Mouse (Mus musculus) ES-Bruce4 (cell line): ENCODE results near the gene Car5b. TPM values are rescaled to one million over a fixed set of nuclear protein-coding genes. Genes with fewer than 3 reads are reported as not detected.

Experiments used
- H3K27ac ChIP-seq: 2 replicates; pipeline ENCODE4 v1.5.1; 2012; ENCODE audit warnings: low read length, inconsistent platforms; ENCODE audit not compliant: insufficient read depth
- H3K27me3 ChIP-seq: 2 replicates; pipeline ENCODE4 v1.6.1; 2012; ENCODE audit warnings: mild to moderate bottlenecking, low read length, inconsistent platforms; ENCODE audit not compliant: control insufficient read depth, poor library complexity, insufficient read depth, severe bottlenecking
- H3K36me3 ChIP-seq: 2 replicates; pipeline ENCODE4 v1.6.1; 2012; ENCODE audit warnings: inconsistent platforms, mild to moderate bottlenecking, low read length, moderate library complexity; ENCODE audit not compliant: control insufficient read depth, poor library complexity, insufficient read depth, severe bottlenecking
- H3K4me1 ChIP-seq: one replicate; pipeline ENCODE4 v1.8.1; 2011; ENCODE audit warnings: low read length; ENCODE audit not compliant: control insufficient read depth, insufficient read depth
- H3K4me3 ChIP-seq: 2 replicates; pipeline ENCODE4 v1.5.1; 2011; ENCODE audit warnings: low read depth, mild to moderate bottlenecking, low read length
- H3K9ac ChIP-seq: 2 replicates; pipeline ENCODE4 v1.6.1; 2012; ENCODE audit warnings: low read depth, mild to moderate bottlenecking, inconsistent platforms; ENCODE audit not compliant: poor library complexity, severe bottlenecking
- H3K9me3 ChIP-seq: replicated peaks from 2 replicates; pipeline ENCODE4 v1.6.1; 2012; ENCODE audit warnings: mild to moderate bottlenecking, low read length, inconsistent platforms; ENCODE audit not compliant: control insufficient read depth, poor library complexity, insufficient read depth, severe bottlenecking
- CTCF ChIP-seq: IDR thresholded peaks from one replicate; pipeline ENCODE4 v1.8.1; 2011; ENCODE audit warnings: low read depth, low read length
- EP300 ChIP-seq: IDR thresholded peaks from 2 replicates; pipeline ENCODE4 v1.6.1; 2011; ENCODE audit warnings: low read depth, low read length; ENCODE audit not compliant: insufficient read depth
- POLR2A ChIP-seq: IDR thresholded peaks from one replicate; pipeline ENCODE4 v1.8.1; 2011; ENCODE audit warnings: low read length; ENCODE audit not compliant: insufficient read depth
- polyA plus RNA-seq: library from polyadenylated mRNA; stranded (reverse); fragments of >200 nt; gene quantifications from 2 replicates; pipeline ENCODE4 v1.2.4, GENCODE M21; 2011; ENCODE audit warnings: low read depth; ENCODE audit not compliant: missing spikeins, insufficient read depth, insufficient read length

The Car5b gene
- polyA plus RNA-seq, 1 experiment = 4.5 TPM

DNA sequence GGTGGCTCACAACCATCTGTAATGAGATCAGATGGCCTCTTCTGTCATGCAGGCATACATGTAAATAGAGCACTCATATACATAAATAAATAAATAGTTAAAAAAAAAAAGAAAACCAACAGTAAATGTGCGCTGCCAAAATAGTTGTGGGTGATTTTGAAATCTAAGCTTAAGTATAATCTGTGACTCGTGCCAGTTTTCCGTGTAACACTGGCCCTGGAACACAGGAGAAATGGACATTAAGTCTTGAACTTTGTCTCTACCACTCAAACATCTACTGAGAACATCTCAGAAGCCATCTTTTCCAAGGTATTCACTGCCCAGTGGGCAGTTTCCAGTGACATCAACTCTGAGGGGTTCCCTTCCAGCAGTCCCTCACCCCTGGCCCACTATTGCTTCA is 12.2 kb downstream of the Car5b start:
- Histone ChIP-seq H3K36me3 (no peaks in the 10 kb centered on the region), H3K4me1 (no peaks in the 10 kb centered on the region), H3K27ac (no peak overlapping the region), H3K4me3 (no peak overlapping the region), H3K9me3 (no peaks in the 10 kb centered on the region), H3K9ac (no peak overlapping the region), H3K27me3 (no peaks in the 10 kb centered on the region)
- TF ChIP-seq CTCF (no peak), EP300 (no peak), POLR2A (no peak)

DNA sequence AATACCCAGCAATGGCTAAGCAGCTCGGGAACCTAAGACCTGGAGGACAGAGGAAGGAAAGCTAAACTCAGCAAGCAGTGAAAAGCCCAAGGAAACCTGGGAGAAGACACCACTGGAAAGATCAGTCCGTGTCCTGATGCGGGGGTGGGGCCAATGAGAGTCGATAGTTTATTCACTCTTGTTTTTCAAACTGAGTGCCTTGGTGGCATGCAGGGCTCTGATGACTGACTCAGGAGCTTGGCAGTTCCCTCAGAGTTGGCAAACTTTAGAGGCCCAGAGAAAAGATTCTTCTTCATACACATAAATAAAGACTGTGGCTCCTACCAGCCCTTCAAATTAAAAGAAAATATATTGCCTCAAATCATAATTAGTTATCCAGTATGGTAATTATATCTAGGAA is 12.8 kb downstream of the Car5b start:
- no peak for TF ChIP-seq POLR2A
- no peak overlapping the region for H3K4me3 ChIP-seq
- no peaks in the 10 kb centered on the region for H3K36me3 ChIP-seq
- H3K27me3 ChIP-seq = no peaks in the 10 kb centered on the region
- no peak overlapping the region for H3K9ac ChIP-seq
- H3K9me3 ChIP-seq = no peaks in the 10 kb centered on the region
- H3K4me1 ChIP-seq = no peaks in the 10 kb centered on the region
- no peak overlapping the region for H3K27ac ChIP-seq

- no peaks in the 10 kb centered on the region for H3K9me3 ChIP-seq
- TF ChIP-seq CTCF = no peak
- TF ChIP-seq EP300 = no peak
- no peak for TF ChIP-seq POLR2A
- H3K9ac ChIP-seq = no peak overlapping the region
- H3K4me1 ChIP-seq = no peaks in the 10 kb centered on the region
- no peak overlapping the region for H3K27ac ChIP-seq
- no peak overlapping the region for H3K4me3 ChIP-seq
- no peaks in the 10 kb centered on the region for H3K36me3 ChIP-seq
- no peaks in the 10 kb centered on the region for H3K27me3 ChIP-seq
These were observed 14.5 kb downstream of the Car5b start for GRCm38 (mm10) chrX:164013318-164013717.

- Histone ChIP-seq H3K27me3 (no peaks in the 10 kb centered on the region), H3K36me3 (no peaks in the 10 kb centered on the region), H3K27ac (no peak overlapping the region), H3K4me3 (no peak overlapping the region), H3K9me3 (no peaks in the 10 kb centered on the region), H3K9ac (no peak overlapping the region), H3K4me1 (no peaks in the 10 kb centered on the region)
- TF ChIP-seq CTCF (no peak), POLR2A (no peak), EP300 (no peak)
These were observed 23.0 kb downstream of the Car5b start for GRCm38 (mm10) chrX:164004809-164005208.

GRCm38 (mm10) chrX:163999848-164000247 is 27.9 kb downstream of the Car5b start:
- H3K9me3 ChIP-seq = no peaks in the 10 kb centered on the region
- H3K9ac ChIP-seq = no peak overlapping the region
- TF ChIP-seq POLR2A (no peak), CTCF (no peak), EP300 (no peak)
- no peaks in the 10 kb centered on the region for H3K36me3 ChIP-seq
- H3K4me1 ChIP-seq = no peaks in the 10 kb centered on the region
- no peak overlapping the region for H3K27ac ChIP-seq
- H3K4me3 ChIP-seq = no peak overlapping the region
- no peaks in the 10 kb centered on the region for H3K27me3 ChIP-seq

GRCm38 (mm10) chrX:163996754-163997153 is 31.0 kb downstream of the Car5b start:
- Histone ChIP-seq H3K36me3 (no peaks in the 10 kb centered on the region), H3K9ac (no peak overlapping the region), H3K9me3 (no peaks in the 10 kb centered on the region), H3K27ac (no peak overlapping the region), H3K4me3 (no peak overlapping the region), H3K27me3 (no peaks in the 10 kb centered on the region), H3K4me1 (no peaks in the 10 kb centered on the region)
- no peak for TF ChIP-seq CTCF
- TF ChIP-seq EP300 = no peak
- TF ChIP-seq POLR2A = no peak
